Mouse (Mus musculus) adipocyte (in vitro differentiated cells): Measurements from ENCODE around the gene Etfrf1.
A peak's percentile ranks its signal among the peaks of the same experiment; 100 is the strongest.

ENCODE experiments used
- DNase-seq: peaks from one replicate; pipeline ENCODE4 v3.0.0-alpha.2; 2016; ENCODE audit warnings: low spot score

Gene Etfrf1

GRCm38 (mm10) chr6:145226296-145226695, 15.4 kb downstream of the Etfrf1 start:
- DNase-seq = peak; percentile 47

GRCm38 (mm10) chr6:145234391-145234790, 23.5 kb downstream of the Etfrf1 start:
- no peak for DNase-seq

- no peak for DNase-seq
Observed at GRCm38 (mm10) chr6:145235367-145235766, 24.4 kb downstream of the Etfrf1 start.

GRCm38 (mm10) chr6:145237148-145237547, 26.2 kb downstream of the Etfrf1 start:
- DNase-seq = no peak

- DNase-seq = no peak
Observed at GRCm38 (mm10) chr6:145240285-145240684, 29.4 kb downstream of the Etfrf1 start.

GRCm38 (mm10) chr6:145242521-145242920, 31.6 kb downstream of the Etfrf1 start:
- DNase-seq = peak; percentile 58

- DNase-seq = no peak
Observed at GRCm38 (mm10) chr6:145246841-145247240, 35.9 kb downstream of the Etfrf1 start.

GRCm38 (mm10) chr6:145247886-145248285, 37.0 kb downstream of the Etfrf1 start:
- DNase-seq = no peak

GRCm38 (mm10) chr6:145249291-145250184, 38.6 kb downstream of the Etfrf1 start:
- DNase-seq = peak; percentile 28

- peak; percentile 83 for DNase-seq
Observed at GRCm38 (mm10) chr6:145250185-145250791, 39.4 kb downstream of the Etfrf1 start, which contains the start of gene Kras. TSS of gene Kras (minus strand) at chr6:145250239.

- no peak for DNase-seq
Observed at GRCm38 (mm10) chr6:145250820-145251219, 39.9 kb downstream of the Etfrf1 start.

- DNase-seq = no peak
Observed at GRCm38 (mm10) chr6:145255952-145256700, 45.2 kb downstream of the Etfrf1 start.

- DNase-seq = no peak
Observed at GRCm38 (mm10) chr6:145256701-145257073, 45.8 kb downstream of the Etfrf1 start.

- DNase-seq = no peak
Observed at GRCm38 (mm10) chr6:145262314-145262713, 51.4 kb downstream of the Etfrf1 start.
